Mouse (Mus musculus) liver, embryonic 14.5 days (tissue): ENCODE results near the gene Sirt4.

Experiments used
- CTCF ChIP-seq: IDR thresholded peaks from 2 replicates; pipeline ENCODE4 v1.5.1; 2016; ENCODE audit warnings: antibody characterized with exemption, low read depth, control low read depth
- EP300 ChIP-seq: IDR thresholded peaks from 2 replicates; pipeline ENCODE4 v1.6.1; 2016; ENCODE audit warnings: antibody characterized with exemption, low read depth

DNA sequence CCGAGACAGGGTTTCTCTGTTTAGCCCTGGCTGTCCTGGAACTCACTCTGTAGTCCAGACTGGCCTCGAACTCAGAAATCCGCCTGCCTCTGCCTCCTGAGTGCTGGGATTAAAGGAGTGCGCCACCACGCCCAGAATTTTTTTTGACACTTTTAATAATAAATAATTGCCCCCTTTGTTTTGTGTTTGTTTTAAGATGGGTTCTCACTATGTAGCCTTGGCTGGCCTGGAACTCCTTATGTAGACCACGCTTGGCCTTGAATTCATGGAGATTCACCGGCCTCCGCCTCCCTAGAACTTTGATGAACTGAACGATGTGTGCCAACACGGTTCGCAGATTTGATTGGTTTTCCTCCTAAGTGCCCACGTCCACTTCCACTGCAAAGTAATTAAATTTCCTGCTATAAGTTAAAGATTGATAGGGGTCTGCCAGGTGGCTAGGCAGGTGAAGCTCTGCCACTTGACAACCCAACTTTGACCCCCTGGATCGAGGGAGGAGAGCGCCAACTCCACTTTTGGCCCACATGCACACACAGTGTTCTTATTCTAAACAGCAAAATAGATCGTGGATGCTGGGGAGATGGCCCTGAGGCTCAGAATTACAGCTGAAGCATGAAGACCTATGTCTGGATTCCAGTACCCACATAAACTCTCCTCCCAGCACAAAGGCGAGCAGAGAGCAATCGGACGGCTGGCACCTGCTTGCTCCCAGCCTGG, 1.1 kb upstream of the Sirt4 start:
- no peak for TF ChIP-seq EP300
- no peak for TF ChIP-seq CTCF
